Mouse (Mus musculus) embryonic facial prominence, embryonic 12.5 days (tissue): ENCODE data around the gene Ube2d1. TPM values are rescaled to one million over a fixed set of nuclear protein-coding genes. Genes with fewer than 3 reads are reported as not detected.

Experiments
- ATAC-seq: fragments of 200-750 bp; cut with Nextera tagmentation; 2 replicates; pipeline ENCODE4 v1.8.0; 2017; ENCODE audit not compliant: insufficient number of reproducible peaks, insufficient read depth, low FRiP score, low TSS enrichment
- H3K27ac ChIP-seq: fragments of 300-500 bp; sonication (generic); 2 replicates; pipeline ENCODE4 v1.5.1; 2016; ENCODE audit warnings: mild to moderate bottlenecking
- H3K27me3 ChIP-seq: fragments of 300-500 bp; sonication (generic); 2 replicates; pipeline ENCODE4 v1.6.1; 2016; ENCODE audit warnings: mild to moderate bottlenecking, moderate library complexity
- H3K36me3 ChIP-seq: fragments of 300-500 bp; sonication (generic); 2 replicates; pipeline ENCODE4 v1.6.1; 2016; ENCODE audit warnings: mild to moderate bottlenecking
- H3K4me1 ChIP-seq: fragments of 300-500 bp; sonication (generic); 2 replicates; pipeline ENCODE4 v1.6.1; 2016
- H3K4me2 ChIP-seq: fragments of 300-500 bp; sonication (generic); replicated peaks from 2 replicates; pipeline ENCODE4 v1.6.1; 2016; ENCODE audit warnings: mild to moderate bottlenecking, moderate library complexity
- H3K4me3 ChIP-seq: fragments of 300-500 bp; sonication (generic); 2 replicates; pipeline ENCODE4 v1.5.1; 2016; ENCODE audit warnings: mild to moderate bottlenecking
- H3K9ac ChIP-seq: fragments of 300-500 bp; sonication (generic); 2 replicates; pipeline ENCODE4 v1.6.1; 2016; ENCODE audit warnings: mild to moderate bottlenecking, moderate library complexity
- H3K9me3 ChIP-seq: fragments of 300-500 bp; sonication (generic); 2 replicates; pipeline ENCODE4 v1.6.1; 2016; ENCODE audit warnings: mild to moderate bottlenecking, moderate library complexity
- WGBS: fragments of 180-500 bp; shearing (Covaris S2); methylation state at CpG from one replicate; pipeline ENCODE4 v1.1.7; 2016; 5-methylcytosine and 5-hydroxymethylcytosine counted together
- polyA plus RNA-seq: library from polyadenylated mRNA; unstranded; fragments of >200 nt; fragmentation: Nextera tagmentation; extraction: Ambion mirVana; gene quantifications from 2 replicates; pipeline ENCODE4 v1.2.1, GENCODE M21; 2016

The Ube2d1 gene
- polyA plus RNA-seq, 1 experiment from 2014 or later: 86.5 TPM

DNA sequence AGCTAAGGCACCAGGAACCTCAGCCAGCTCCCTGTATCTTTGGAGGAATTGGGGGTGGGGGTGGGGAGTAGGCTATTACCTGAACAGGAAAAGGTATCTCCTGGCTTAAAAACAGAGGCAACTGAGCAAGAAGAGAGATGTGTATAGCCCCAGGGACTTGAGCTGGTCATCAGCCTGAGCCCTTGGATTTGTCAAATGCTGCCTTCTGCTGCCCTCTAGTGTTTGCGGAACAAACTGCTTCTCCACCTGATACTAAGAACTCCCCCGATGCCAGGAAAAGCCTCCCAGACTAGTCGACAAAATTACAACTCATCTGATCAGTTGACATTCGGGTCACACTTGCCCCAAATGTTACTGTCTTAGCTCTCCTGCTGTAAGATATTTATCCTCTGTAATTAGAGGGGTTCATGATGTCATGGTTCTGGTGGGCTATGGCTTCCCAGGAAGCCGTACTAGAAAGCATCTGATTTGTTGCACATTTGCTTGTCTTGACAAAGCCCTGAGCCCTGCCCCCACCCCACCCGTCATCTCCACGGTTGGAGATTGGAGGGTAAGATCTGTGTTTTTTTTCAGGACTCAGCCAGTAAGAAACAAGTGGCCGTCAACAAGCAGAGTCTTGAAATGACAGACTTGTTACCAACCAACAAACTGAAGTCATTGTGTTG is 66.7 kb downstream of the Ube2d1 start:
- 13% methylated on average over 8 of the region's 8 CpGs for WGBS
- Histone ChIP-seq H3K9me3 (no peaks in the 10 kb centered on the region), H3K4me1 (no peaks in the 10 kb centered on the region), H3K4me3 (no peak overlapping the region), H3K4me2 (0 out of 2 replicates have a peak overlapping the region, but pooled peaks have one; percentile 12), H3K27ac (no peak overlapping the region), H3K27me3 (no peaks in the 10 kb centered on the region), H3K9ac (no peak overlapping the region), H3K36me3 (peaks cover 12% of the 10 kb centered on the region)
- ATAC-seq: no peak

DNA sequence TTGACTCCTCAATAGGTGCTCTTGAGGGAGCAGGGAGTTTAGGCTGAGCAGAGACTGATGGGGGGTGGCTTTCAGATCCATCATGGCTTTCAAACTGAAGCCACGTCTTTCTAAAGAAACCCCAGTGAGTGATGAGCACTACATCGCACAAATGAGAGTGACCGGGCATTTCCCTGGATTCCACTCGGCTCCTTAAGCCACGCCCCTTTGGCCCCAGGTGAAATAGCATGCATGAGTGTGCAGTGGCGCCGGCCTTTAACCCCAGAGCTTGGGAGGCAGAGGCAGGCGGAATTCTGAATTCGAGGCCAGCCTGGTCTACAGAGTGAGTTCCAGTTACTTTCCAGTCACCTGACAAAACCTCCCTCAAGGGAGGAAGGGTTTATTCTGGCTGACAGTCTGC is 69.1 kb downstream of the Ube2d1 start:
- Histone ChIP-seq H3K27ac (no peak overlapping the region), H3K27me3 (no peaks in the 10 kb centered on the region), H3K36me3 (no peaks in the 10 kb centered on the region), H3K9me3 (no peaks in the 10 kb centered on the region), H3K9ac (no peak overlapping the region), H3K4me1 (no peaks in the 10 kb centered on the region), H3K4me3 (no peak overlapping the region), H3K4me2 (no peak overlapping the region)
- 76% methylated on average over 9 of the region's 9 CpGs for WGBS
- ATAC-seq: no peak

Other genes starting within 250 kb of the Ube2d1 start
- gene Bicc1, start 125.6 kb downstream of the Ube2d1 start, polyA plus RNA-seq: 22.8 and 24.2 TPM in 2 replicates
- 74.9 and 88.8 TPM in 2 replicates for gene Tfam, start 47.0 kb downstream of the Ube2d1 start, polyA plus RNA-seq
- gene Cisd1, start 59.7 kb upstream of the Ube2d1 start, polyA plus RNA-seq: 99.5 and 102 TPM in 2 replicates
- 16.1 and 16.7 TPM in 2 replicates for gene Ipmk, start 62.5 kb upstream of the Ube2d1 start, polyA plus RNA-seq